Mouse (Mus musculus) midbrain, embryonic 10.5 days (tissue): Measurements from ENCODE around the gene D630039A03Rik. TPM values are rescaled to one million over a fixed set of nuclear protein-coding genes. Genes with fewer than 3 reads are reported as not detected.
A peak's percentile ranks its signal among the peaks of the same experiment; 100 is the strongest.

ENCODE experiments used
- DNase-seq: peaks from one replicate; pipeline ENCODE4 v3.0.0-alpha.2; 2017; ENCODE audit warnings: low spot score
- H3K27ac ChIP-seq: fragments of 300-500 bp; sonication (generic); replicated peaks from 2 replicates; pipeline ENCODE4 v1.5.1; 2016; ENCODE audit warnings: mild to moderate bottlenecking
- H3K27me3 ChIP-seq: fragments of 300-500 bp; sonication (generic); 2 replicates; pipeline ENCODE4 v1.6.1; 2016; ENCODE audit warnings: low read depth, mild to moderate bottlenecking; ENCODE audit not compliant: poor library complexity, severe bottlenecking
- H3K36me3 ChIP-seq: fragments of 300-500 bp; sonication (generic); 2 replicates; pipeline ENCODE4 v1.6.1; 2016; ENCODE audit warnings: mild to moderate bottlenecking, moderate library complexity
- H3K4me1 ChIP-seq: fragments of 300-500 bp; sonication (generic); 2 replicates; pipeline ENCODE4 v1.6.1; 2016
- H3K4me3 ChIP-seq: fragments of 300-500 bp; sonication (generic); 2 replicates; pipeline ENCODE4 v1.5.1; 2016; ENCODE audit warnings: mild to moderate bottlenecking, moderate library complexity
- H3K9me3 ChIP-seq: fragments of 300-500 bp; sonication (generic); replicated peaks from 2 replicates; pipeline ENCODE4 v1.6.1; 2016; ENCODE audit warnings: mild to moderate bottlenecking
- WGBS: fragments of 180-500 bp; shearing (Covaris S2); methylation state at CpG from one replicate; pipeline ENCODE4 v1.1.7; 2016; 5-methylcytosine and 5-hydroxymethylcytosine counted together
- polyA plus RNA-seq: library from polyadenylated mRNA; unstranded; fragments of >200 nt; fragmentation: Nextera tagmentation; extraction: Ambion mirVana; gene quantifications from 2 replicates; pipeline ENCODE4 v1.2.1, GENCODE M21; 2016

The D630039A03Rik gene
- polyA plus RNA-seq, 1 experiment from 2014 or later = 0.10 TPM

GRCm38 (mm10) chr4:57952416-57952815 lies 36.3 kb upstream of the D630039A03Rik start:
- peaks cover 7% of the 10 kb centered on the region; the same call in 1 of the 2 replicates for H3K9me3 ChIP-seq
- no peak overlapping the region for H3K27ac ChIP-seq
- WGBS = 94% methylated on average over 3 of the region's 3 CpGs
- peaks cover 74% of the 10 kb centered on the region for H3K36me3 ChIP-seq
- peaks cover 30% of the 10 kb centered on the region for H3K4me1 ChIP-seq
- peaks cover under 1% of the 10 kb centered on the region; the same call in 1 of the 2 replicates for H3K27me3 ChIP-seq
- no peak for DNase-seq
- H3K4me3 ChIP-seq = no peak overlapping the region

GRCm38 (mm10) chr4:57949866-57950265 lies 33.8 kb upstream of the D630039A03Rik start:
- no peak overlapping the region for H3K27ac ChIP-seq
- H3K4me1 ChIP-seq = peaks cover 13% of the 10 kb centered on the region
- peaks cover 99% of the 10 kb centered on the region for H3K36me3 ChIP-seq
- H3K27me3 ChIP-seq = no peaks in the 10 kb centered on the region
- DNase-seq = no peak
- no peak overlapping the region for H3K4me3 ChIP-seq
- peaks cover 7% of the 10 kb centered on the region; the same call in 1 of the 2 replicates for H3K9me3 ChIP-seq
- WGBS = 97% methylated on average over 6 of the region's 6 CpGs

GRCm38 (mm10) chr4:57947476-57947875 lies 31.4 kb upstream of the D630039A03Rik start:
- Histone ChIP-seq H3K4me1 (no peaks in the 10 kb centered on the region), H3K27me3 (no peaks in the 10 kb centered on the region), H3K27ac (no peak overlapping the region), H3K9me3 (peaks cover 7% of the 10 kb centered on the region; the same call in 1 of the 2 replicates), H3K4me3 (no peak overlapping the region), H3K36me3 (peaks cover 100% of the 10 kb centered on the region)
- WGBS = 97% methylated on average over 4 of the region's 4 CpGs
- no peak for DNase-seq

GRCm38 (mm10) chr4:57947036-57947435 lies 30.9 kb upstream of the D630039A03Rik start:
- peaks cover 7% of the 10 kb centered on the region; the same call in 1 of the 2 replicates for H3K9me3 ChIP-seq
- no peak overlapping the region for H3K27ac ChIP-seq
- no peaks in the 10 kb centered on the region for H3K27me3 ChIP-seq
- no peak for DNase-seq
- H3K4me3 ChIP-seq = no peak overlapping the region
- H3K36me3 ChIP-seq = peaks cover 100% of the 10 kb centered on the region
- no peaks in the 10 kb centered on the region for H3K4me1 ChIP-seq
- 91% methylated on average over 10 of the region's 10 CpGs for WGBS

- WGBS = 94% methylated on average over 2 of the region's 2 CpGs
- no peak overlapping the region for H3K4me3 ChIP-seq
- no peak for DNase-seq
- H3K27ac ChIP-seq = no peak overlapping the region
- H3K4me1 ChIP-seq = no peaks in the 10 kb centered on the region
- no peaks in the 10 kb centered on the region for H3K9me3 ChIP-seq
- peaks cover 62% of the 10 kb centered on the region for H3K36me3 ChIP-seq
- no peaks in the 10 kb centered on the region for H3K27me3 ChIP-seq
These were observed 26.8 kb upstream of the D630039A03Rik start for GRCm38 (mm10) chr4:57942892-57943291.

GRCm38 (mm10) chr4:57940631-57941030 lies 24.5 kb upstream of the D630039A03Rik start:
- DNase-seq = no peak
- H3K27me3 ChIP-seq = no peaks in the 10 kb centered on the region
- no peaks in the 10 kb centered on the region for H3K9me3 ChIP-seq
- peaks cover 39% of the 10 kb centered on the region for H3K36me3 ChIP-seq
- no peak overlapping the region for H3K27ac ChIP-seq
- no peaks in the 10 kb centered on the region for H3K4me1 ChIP-seq
- no peak overlapping the region for H3K4me3 ChIP-seq
- 87% methylated on average over 4 of the region's 4 CpGs for WGBS

- WGBS = 87% methylated on average over 6 of the region's 6 CpGs
- Histone ChIP-seq H3K9me3 (peaks cover 6% of the 10 kb centered on the region; the same call in 1 of the 2 replicates), H3K27ac (no peak overlapping the region), H3K27me3 (no peaks in the 10 kb centered on the region), H3K4me3 (no peak overlapping the region), H3K36me3 (peaks cover 6% of the 10 kb centered on the region), H3K4me1 (no peaks in the 10 kb centered on the region)
- DNase-seq = no peak
These were observed 21.2 kb upstream of the D630039A03Rik start for GRCm38 (mm10) chr4:57937292-57937691.

- Histone ChIP-seq H3K27me3 (no peaks in the 10 kb centered on the region), H3K9me3 (peaks cover 9% of the 10 kb centered on the region; the same call in 1 of the 2 replicates), H3K36me3 (no peaks in the 10 kb centered on the region), H3K4me3 (no peak overlapping the region), H3K4me1 (no peaks in the 10 kb centered on the region), H3K27ac (no peak overlapping the region)
- 82% methylated on average over 5 of the region's 5 CpGs for WGBS
- DNase-seq = no peak
These were observed 18.1 kb upstream of the D630039A03Rik start for GRCm38 (mm10) chr4:57934181-57934580.

GRCm38 (mm10) chr4:57930559-57931170 lies 14.6 kb upstream of the D630039A03Rik start:
- Histone ChIP-seq H3K27me3 (no peaks in the 10 kb centered on the region), H3K36me3 (no peaks in the 10 kb centered on the region), H3K4me1 (no peaks in the 10 kb centered on the region), H3K9me3 (peaks cover 9% of the 10 kb centered on the region; the same call in 1 of the 2 replicates), H3K4me3 (no peak overlapping the region), H3K27ac (no peak overlapping the region)
- DNase-seq = no peak
- 81% methylated on average over 5 of the region's 5 CpGs for WGBS

- 23% methylated on average over 3 of the region's 3 CpGs for WGBS
- no peaks in the 10 kb centered on the region for H3K36me3 ChIP-seq
- no peak overlapping the region for H3K4me3 ChIP-seq
- no peak for DNase-seq
- H3K9me3 ChIP-seq = peaks cover 7% of the 10 kb centered on the region; the same call in 1 of the 2 replicates
- H3K27ac ChIP-seq = no peak overlapping the region
- peaks cover 4% of the 10 kb centered on the region for H3K4me1 ChIP-seq
- H3K27me3 ChIP-seq = no peaks in the 10 kb centered on the region
These were observed 11.5 kb upstream of the D630039A03Rik start for GRCm38 (mm10) chr4:57927464-57928205.

- H3K4me1 ChIP-seq = peaks cover 28% of the 10 kb centered on the region
- no peak overlapping the region for H3K27ac ChIP-seq
- no peaks in the 10 kb centered on the region for H3K27me3 ChIP-seq
- H3K4me3 ChIP-seq = no peak overlapping the region
- whole genome bisulfite sequencing = 77% methylated on average over 6 of the region's 6 CpGs
- DNase-seq = no peak
- no peaks in the 10 kb centered on the region for H3K36me3 ChIP-seq
- no peaks in the 10 kb centered on the region for H3K9me3 ChIP-seq
These were observed 8.5 kb upstream of the D630039A03Rik start for GRCm38 (mm10) chr4:57924556-57925071.

GRCm38 (mm10) chr4:57922171-57922570 lies 6.1 kb upstream of the D630039A03Rik start:
- Histone ChIP-seq H3K27me3 (peaks cover 5% of the 10 kb centered on the region; the same call in 1 of the 2 replicates), H3K9me3 (no peaks in the 10 kb centered on the region), H3K27ac (no peak overlapping the region), H3K36me3 (no peaks in the 10 kb centered on the region), H3K4me1 (peaks cover 32% of the 10 kb centered on the region), H3K4me3 (no peak overlapping the region)
- DNase-seq = no peak
- WGBS = 49% methylated on average over 5 of the region's 5 CpGs

- no peaks in the 10 kb centered on the region for H3K36me3 ChIP-seq
- 0 out of 2 replicates have a peak overlapping the region, but pooled peaks have one; percentile 13 for H3K27ac ChIP-seq
- peaks cover 20% of the 10 kb centered on the region for H3K27me3 ChIP-seq
- no peak for DNase-seq
- no peak overlapping the region for H3K4me3 ChIP-seq
- no peaks in the 10 kb centered on the region for H3K9me3 ChIP-seq
- peaks cover 41% of the 10 kb centered on the region for H3K4me1 ChIP-seq
- WGBS = 75% methylated on average over 1 of the region's 1 CpGs
These were observed 4.4 kb upstream of the D630039A03Rik start for GRCm38 (mm10) chr4:57920522-57920921.
